Mouse (Mus musculus): ENCODE measurements around the gene Psma6.

GRCm38 (mm10) chr12:55435080-55435479, 51.1 kb downstream of the Psma6 start:
- no peak for TF ChIP-seq POLR2A (IDR thresholded peaks at IDR 0.05; ENCODE audit: control insufficient read depth, low read depth, low read length)
- TF ChIP-seq CTCF (IDR thresholded peaks at IDR 0.05; ENCODE audit: control insufficient read depth, insufficient read depth, insufficient replicate concordance, low read depth, low read length) = no peak

All from testis, adult 2 months (tissue).